ENCODE assay signal across 8 mouse cellular contexts in genomic region chr2:148677801-148678200, GRCm38 (mm10). TPM values are rescaled to one million over a fixed set of nuclear protein-coding genes. Genes with fewer than 3 reads are reported as not detected.
DNase-seq lines count a peak whose midpoint lies in the region; ATAC-seq and TF ChIP-seq lines count a peak whose summit lies in the region.

No protein-coding gene starts in this region.

- peaks cover 51% of the 10 kb centered on the region for H3K4me1 ChIP-seq in forebrain, embryonic 16.5 days (replicated peaks; ENCODE audit: control insufficient read depth, insufficient read depth, low read length)
- peaks cover 39% of the 10 kb centered on the region for H3K4me1 ChIP-seq in liver, embryonic 16.5 days (ENCODE audit: control insufficient read depth, low read depth, low read length)

- intact Hi-C loops in heart, postnatal 36 days (cut with DNase I), result no loop called here

- H3K9me3 ChIP-seq in forebrain, embryonic 16.5 days (ENCODE audit: control insufficient read depth, low read length), result no peaks in the 10 kb centered on the region
- H3K9me3 ChIP-seq in liver, embryonic 16.5 days (replicated peaks; ENCODE audit: control insufficient read depth, low read length), result no peaks in the 10 kb centered on the region

- peak overlapping the region; percentile 57 for H3K4me3 ChIP-seq in forebrain, embryonic 16.5 days (replicated peaks; ENCODE audit: low read length)
- H3K4me3 ChIP-seq in layer of hippocampus, adult 2 months, result peak overlapping the region; percentile 53
- peak overlapping the region; percentile 44 for H3K4me3 ChIP-seq in liver, embryonic 16.5 days (ENCODE audit: low read depth, low read length)

- peak overlapping the region; percentile 80 for H3K27ac ChIP-seq in forebrain, embryonic 16.5 days (ENCODE audit: low read length)
- H3K27ac ChIP-seq in layer of hippocampus, adult 2 months, result peak overlapping the region; percentile 97
- H3K27ac ChIP-seq in liver, embryonic 16.5 days (ENCODE audit: low read length), result 0 out of 2 replicates have a peak overlapping the region, but pooled peaks have one; percentile 32

- H3K27me3 ChIP-seq in forebrain, embryonic 16.5 days (replicated peaks; ENCODE audit: control insufficient read depth, insufficient read depth, low read length), result no peaks in the 10 kb centered on the region
- no peaks in the 10 kb centered on the region for H3K27me3 ChIP-seq in liver, embryonic 16.5 days (ENCODE audit: control insufficient read depth, insufficient read depth, low read depth, low read length)

- peak; percentile 57 for ATAC-seq in forebrain, embryonic 16.5 days
- ATAC-seq in liver, embryonic 16.5 days (ENCODE audit: low read depth), result no peak
- ATAC-seq in inflammation-experienced regulatory T-cells, adult 6 months, result no peak

- peaks cover 9% of the 10 kb centered on the region; the same call in 1 of the 2 replicates for H3K36me3 ChIP-seq in forebrain, embryonic 16.5 days (ENCODE audit: control insufficient read depth, insufficient read depth)
- peaks cover 19% of the 10 kb centered on the region; the same call in 1 of the 2 replicates for H3K36me3 ChIP-seq in liver, embryonic 16.5 days (ENCODE audit: control insufficient read depth, insufficient read depth)

- DNase-seq in urinary bladder, adult 18-20 months (ENCODE audit: low spot score in 2 of 2), result peak; percentile 37 to 41
- no peak for DNase-seq in urinary bladder, postnatal 10 days (ENCODE audit: low spot score)
- DNase-seq in heart, postnatal 36 days, result peak; percentile 33 to 48
- DNase-seq in layer of hippocampus, adult 2 months (ENCODE audit: low spot score in 2 of 2), result peak; percentile 82 to 87
- peak; percentile 64 for DNase-seq in ovary, postnatal 14 days (ENCODE audit: low spot score)

- no peak for TF ChIP-seq CTCF in layer of hippocampus, adult 2 months (conservative IDR thresholded peaks at IDR 0.05)

- peak overlapping the region; percentile 64 for H3K4me2 ChIP-seq in forebrain, embryonic 16.5 days (ENCODE audit: low read length)
- H3K4me2 ChIP-seq in liver, embryonic 16.5 days (ENCODE audit: low read depth, low read length), result peak overlapping the region; percentile 30; the same call in 1 of the 2 replicates

- H3K9ac ChIP-seq in forebrain, embryonic 16.5 days (replicated peaks; ENCODE audit: low read depth, low read length), result peak overlapping the region; percentile 65
- H3K9ac ChIP-seq in liver, embryonic 16.5 days (ENCODE audit: low read depth, low read length), result no peak overlapping the region; the same call in 1 of the 2 replicates

- WGBS in forebrain, embryonic 16.5 days, result 2% methylated on average over 26 of the region's 26 CpGs
- WGBS in liver, embryonic 16.5 days (ENCODE audit: insufficient replicate concordance), result 54% methylated on average over 26 of the region's 26 CpGs

RNA-seq across cellular contexts. Expression of gene Gzf1, which starts 3.0 kb away (rescaled TPM):
- polyA plus RNA-seq in forebrain, embryonic 16.5 days (2015; fragmentation: Nextera tagmentation; extraction: Ambion mirVana), result 23.0 and 24.3 TPM in 2 replicates
- total RNA-seq in heart, postnatal 36 days (2021), result 10 to 100 TPM; 23.0 to 26.3 TPM
- 10 to 100 TPM; 29.1 to 33.3 TPM for total RNA-seq in layer of hippocampus, adult 2 months (2021)
- polyA plus RNA-seq in liver, embryonic 16.5 days (2015; fragmentation: Nextera tagmentation; extraction: Ambion mirVana), result 11.7 and 13.9 TPM in 2 replicates
- 10 to 100 TPM in 2 of 3 experiments, 1 to 10 TPM in 1; 8.9 to 21.7 (median 14.9) TPM for polyA plus RNA-seq in inflammation-experienced regulatory T-cells, adult 6 months (2017; shearing (Covaris generic))

RNA-seq across cellular contexts. Expression of gene Nxt1, which starts 5.4 kb away (rescaled TPM):
- 54.6 and 62.5 TPM in 2 replicates for polyA plus RNA-seq in forebrain, embryonic 16.5 days (2015; fragmentation: Nextera tagmentation; extraction: Ambion mirVana)
- total RNA-seq in heart, postnatal 36 days (2021), result 10 to 100 TPM in 1 of 2 experiments, 1 to 10 TPM in 1; 7.1 to 10.2 TPM
- total RNA-seq in layer of hippocampus, adult 2 months (2021), result 10 to 100 TPM; 12.0 to 14.3 TPM
- 41.4 and 45.1 TPM in 2 replicates for polyA plus RNA-seq in liver, embryonic 16.5 days (2015; fragmentation: Nextera tagmentation; extraction: Ambion mirVana)
- polyA plus RNA-seq in inflammation-experienced regulatory T-cells, adult 6 months (2017; shearing (Covaris generic)), result 10 to 100 TPM; 49.6 to 70.0 (median 60.2) TPM

RNA-seq across cellular contexts. Expression of gene Napb, which starts 54.5 kb away (rescaled TPM):
- polyA plus RNA-seq in forebrain, embryonic 16.5 days (2015; fragmentation: Nextera tagmentation; extraction: Ambion mirVana), result 39.3 and 52.6 TPM in 2 replicates
- total RNA-seq in heart, postnatal 36 days (2021), result 1 to 10 TPM; 1.1 to 1.2 TPM
- 100 to 1,000 TPM; 294 to 323 TPM for total RNA-seq in layer of hippocampus, adult 2 months (2021)
- polyA plus RNA-seq in liver, embryonic 16.5 days (2015; fragmentation: Nextera tagmentation; extraction: Ambion mirVana), result 0.27 and 0.34 TPM in 2 replicates
- polyA plus RNA-seq in inflammation-experienced regulatory T-cells, adult 6 months (2017; shearing (Covaris generic)), result 1 to 10 TPM in 2 of 3 experiments, under 1 TPM in 1; 0.34 to 1.2 (median 1.1) TPM

Comparison
In these comparisons a context has a peak if more than half of its experiments do, and no peak if none do; other contexts are left out.
1. H3K27ac ChIP-seq: peak in every context shown above with its lines; median percentile 97 in layer of hippocampus, adult 2 months; 80 in forebrain, embryonic 16.5 days; 32 in liver, embryonic 16.5 days.
2. RNA of gene Napb, which starts 54.5 kb away (polyA plus RNA-seq): 39.3 to 52.6 TPM in forebrain, embryonic 16.5 days; 0.34 to 1.2 TPM in inflammation-experienced regulatory T-cells, adult 6 months and 0.27 to 0.34 TPM in liver, embryonic 16.5 days; every median in the first group is over 10 times any median in the second.
3. Peak in every context shown above with its lines, with median percentiles within 50 percentile points of each other: H3K4me3 ChIP-seq.